Mouse (Mus musculus): ENCODE measurements around the gene Trim41. TPM values are rescaled to one million over a fixed set of nuclear protein-coding genes. Genes with fewer than 3 reads are reported as not detected.

Gene Trim41
- polyA plus RNA-seq (2017; shearing (Covaris generic)): 1 to 10 TPM; 1.8 to 3.4 TPM

GRCm38 (mm10) chr11:48816800-48817665, at the start of gene Trim41:
Gene Trim41, minus strand, starts transcription at chr11:48817353.

GRCm38 (mm10) chr11:48825979-48826751, 9.0 kb upstream of the Trim41 start, which contains the start of the genes Trim7 and Gm12184:
Gene Trim7, plus strand, starts transcription at chr11:48826140.
Gene Gm12184, minus strand, starts transcription at chr11:48826655.

GRCm38 (mm10) chr11:48799921-48800701, 17.0 kb downstream of the Trim41 start, which contains the start of gene Rack1:
Gene Rack1, plus strand, starts transcription at chr11:48800332.

Other genes starting within 250 kb of the Trim41 start
- 100 to 1,000 TPM; 542 to 598 TPM for gene Rack1, start 17.0 kb downstream of the Trim41 start, polyA plus RNA-seq (2017; shearing (Covaris generic))
- 1 to 10 TPM; 1.2 to 2.4 TPM for gene Trim7, start 8.8 kb upstream of the Trim41 start, polyA plus RNA-seq (2017; shearing (Covaris generic))
- gene Gm12184, start 9.3 kb upstream of the Trim41 start, polyA plus RNA-seq (2017; shearing (Covaris generic)): 1 to 10 TPM; 7.7 to 8.2 TPM
- gene Irgm1, start 54.3 kb upstream of the Trim41 start, polyA plus RNA-seq (2017; shearing (Covaris generic)): 100 to 1,000 TPM; 130 to 152 TPM
- gene Gm5431, start 84.9 kb upstream of the Trim41 start, polyA plus RNA-seq (2017; shearing (Covaris generic)): 1 to 10 TPM in 1 of 2 experiments, under 1 TPM in 1; 0.96 to 1.4 TPM
- 100 to 1,000 TPM; 178 to 182 TPM for gene Psme2b, start 128.8 kb upstream of the Trim41 start, polyA plus RNA-seq (2017; shearing (Covaris generic))
- gene Olfr56, start 161.5 kb upstream of the Trim41 start, polyA plus RNA-seq (2017; shearing (Covaris generic)): 1 to 10 TPM in 1 of 2 experiments, under 1 TPM in 1; 0.61 to 3.3 TPM
- gene 9930111J21Rik1, start 162.0 kb upstream of the Trim41 start, polyA plus RNA-seq (2017; shearing (Covaris generic)): 100 to 1,000 TPM; 163 to 179 TPM
- 1 to 10 TPM; 3.5 to 5.6 TPM for gene Gm12185, start 174.9 kb upstream of the Trim41 start, polyA plus RNA-seq (2017; shearing (Covaris generic))
- gene Tgtp1, start 176.8 kb upstream of the Trim41 start, polyA plus RNA-seq (2017; shearing (Covaris generic)): 100 to 1,000 TPM; 134 to 203 TPM
- gene 9930111J21Rik2, start 233.9 kb upstream of the Trim41 start, polyA plus RNA-seq (2017; shearing (Covaris generic)): 100 to 1,000 TPM in 1 of 2 experiments, 10 to 100 TPM in 1; 95.8 to 115 TPM
- 100 to 1,000 TPM; 237 to 258 TPM for gene Tgtp2, start 246.9 kb upstream of the Trim41 start, polyA plus RNA-seq (2017; shearing (Covaris generic))